Mouse (Mus musculus): ENCODE data around the gene Tmem176b.

The Tmem176b gene

DNA sequence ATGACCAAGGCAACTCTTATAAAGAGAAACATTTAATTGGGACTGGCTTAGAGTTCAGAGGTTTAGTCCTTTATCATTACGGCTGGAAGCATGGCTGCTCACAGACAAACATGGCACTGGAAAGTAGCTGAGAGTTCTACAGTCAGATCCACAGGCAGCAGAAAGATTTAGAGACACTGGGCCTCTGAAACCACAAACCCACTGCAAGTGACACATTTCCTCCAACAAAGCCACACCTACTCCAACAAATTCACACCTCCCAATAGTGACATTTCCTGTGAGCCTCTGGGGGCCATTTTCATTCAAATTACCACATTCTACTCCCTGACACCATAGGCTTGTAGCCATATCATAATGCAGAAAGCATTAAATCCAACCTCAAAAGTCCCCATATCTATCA lies 39.4 kb downstream of the Tmem176b start:
- in situ Hi-C loops (cut with MboI, MseI): no loop called here

DNA sequence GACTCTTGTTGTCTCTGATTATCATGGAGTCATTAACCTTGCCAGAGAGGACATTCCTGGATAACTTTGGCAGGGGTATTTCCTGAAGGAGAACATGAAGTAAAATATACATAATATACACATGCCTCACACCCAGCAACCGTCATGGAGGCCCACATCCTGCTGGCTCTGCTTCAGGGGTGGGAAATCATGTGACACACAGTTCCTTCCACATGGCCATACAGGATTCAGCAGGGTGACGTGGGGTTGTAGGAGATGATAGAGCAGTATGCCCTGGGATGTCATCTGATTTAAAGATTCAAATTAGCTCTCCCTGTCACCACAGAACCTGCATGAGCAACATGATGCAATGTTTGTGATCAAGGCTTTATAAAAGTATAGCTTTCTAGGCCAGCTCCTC lies 53.4 kb downstream of the Tmem176b start:
- in situ Hi-C loops (cut with MboI, MseI): no loop called here

DNA sequence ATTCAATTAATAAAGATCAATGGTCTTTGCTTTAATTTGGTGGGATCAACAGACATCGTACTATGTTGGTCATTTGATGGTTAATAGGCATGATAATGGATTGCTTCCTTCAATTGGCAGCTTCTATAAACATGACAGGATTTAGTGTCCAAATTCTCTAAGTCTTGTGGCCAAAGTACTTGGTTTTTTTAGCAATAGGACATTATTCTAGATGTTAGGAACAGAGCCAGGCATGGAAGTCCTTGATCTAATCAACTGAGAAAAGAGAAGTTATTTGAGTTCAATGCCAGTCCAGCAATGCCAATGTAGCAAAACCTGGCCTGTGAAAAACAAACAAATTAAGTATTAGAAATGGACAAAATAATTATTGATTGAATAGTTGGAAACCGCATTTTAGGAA lies 55.7 kb downstream of the Tmem176b start:
- in situ Hi-C loops (cut with MboI, MseI): no loop called here

DNA sequence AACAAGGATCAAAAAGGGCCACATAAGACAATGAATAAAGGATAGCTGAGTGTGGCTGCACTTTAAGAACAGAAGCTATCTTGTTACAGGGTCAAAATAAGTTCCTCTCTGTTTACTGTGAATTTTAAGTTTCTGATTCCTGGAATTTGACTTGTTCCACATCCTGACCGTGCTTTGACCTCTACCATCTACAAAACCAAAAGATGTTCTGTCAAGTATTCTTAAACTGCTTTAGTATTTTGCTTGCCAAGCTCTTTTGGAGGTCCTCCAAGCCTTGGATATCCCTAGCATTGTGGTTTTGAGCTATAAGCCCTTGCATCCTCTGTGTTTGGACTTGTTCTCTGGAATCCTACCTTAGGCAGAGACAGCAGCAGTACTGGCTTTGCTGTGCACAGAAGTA lies 56.1 kb downstream of the Tmem176b start:
- in situ Hi-C loops (cut with MboI, MseI): no loop called here

DNA sequence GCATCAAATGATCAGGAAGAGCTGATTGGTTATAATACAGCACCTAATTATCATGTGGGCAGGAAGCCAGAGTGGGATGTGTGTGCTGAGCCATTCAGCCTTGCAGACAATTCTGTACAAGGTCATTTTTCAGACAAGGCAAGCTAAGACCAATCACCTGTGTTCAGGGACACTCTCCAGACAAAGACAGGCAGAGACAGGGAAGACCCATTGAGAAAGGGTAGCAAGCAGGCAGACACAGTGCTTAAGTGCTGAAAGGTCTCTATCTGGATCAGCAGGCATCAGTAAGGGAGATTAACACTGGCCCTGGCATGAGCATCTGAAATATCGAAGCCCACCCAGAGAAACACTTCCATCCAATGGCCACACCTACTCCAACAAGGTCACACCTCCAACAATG lies 56.9 kb downstream of the Tmem176b start:
- in situ Hi-C loops (cut with MboI, MseI): no loop called here

Measured in regulatory T cell (primary cell).